Mouse (Mus musculus): ENCODE data around the gene Fbxo4. TPM values are rescaled to one million over a fixed set of nuclear protein-coding genes. Genes with fewer than 3 reads are reported as not detected.

Gene Fbxo4
- 10.0 and 17.2 TPM in 2 replicates for total RNA-seq (2014; fragmentation: Nextera tagmentation)
- total RNA-seq (2017) = 20.1 and 23.2 TPM in 2 replicates
- 1.4 and 2.1 TPM in 2 replicates for polyA plus RNA-seq (2012)

DNA sequence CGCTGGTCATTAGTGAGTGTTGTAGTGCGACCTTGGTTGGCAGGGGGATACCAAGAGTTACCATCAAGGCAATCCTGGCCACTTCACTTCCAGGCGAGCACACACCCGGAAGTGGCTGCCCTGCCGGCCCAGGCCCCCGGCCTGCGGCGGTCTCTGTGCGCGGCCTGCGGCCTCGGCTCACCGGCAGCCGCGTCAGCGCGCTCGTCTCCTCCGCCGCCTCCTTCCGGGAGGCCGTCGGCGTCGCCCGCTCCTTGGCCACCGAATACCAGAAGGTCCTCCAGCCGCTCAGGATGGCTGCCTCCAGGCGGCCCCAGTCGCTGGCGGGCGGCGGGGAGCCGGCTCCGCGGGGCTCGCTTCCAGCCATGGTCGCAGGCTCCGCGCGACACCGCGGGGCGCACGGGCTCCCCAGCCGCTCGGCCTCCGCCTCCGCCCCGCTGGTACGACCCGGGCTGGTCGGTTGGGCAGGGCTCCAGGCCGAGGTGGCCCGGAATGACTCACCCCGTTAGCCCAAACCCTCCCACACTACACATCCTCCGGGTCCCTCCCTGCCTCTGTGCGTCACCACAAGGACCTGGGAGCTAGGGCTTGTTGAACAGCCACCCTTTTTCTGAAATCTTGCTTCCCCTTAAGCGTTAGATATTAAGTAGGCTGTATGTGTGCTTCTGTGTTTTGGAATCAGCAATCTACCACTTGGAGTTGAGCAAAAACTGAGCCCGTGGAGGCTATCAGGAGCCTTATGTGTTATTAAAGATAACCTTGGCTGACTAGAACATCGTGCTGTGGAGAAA lies at the start of gene Fbxo4:
Fbxo4 (minus strand) TSS at position 513 of the 788 bp plus-strand sequence.
- ATAC-seq (ENCODE audit: extremely low read depth, insufficient number of reproducible peaks, low FRiP score, poor library complexity, severe bottlenecking) = peak; percentile 98
- Histone ChIP-seq H3K4me3 (ENCODE audit: low read depth, low read length) (peak within 1 kb of the TSS; percentile 75), H3K36me3 (replicated peaks) (peaks cover 23% of the 10 kb centered on the region), H3K9me3 (replicated peaks) (no peaks in the 10 kb centered on the region), H3K4me1 (ENCODE audit: insufficient read depth, low read depth, low read length) (peaks cover 17% of the 10 kb centered on the region), H3K27me3 (ENCODE audit: insufficient read depth, low read length) (no peaks in the 10 kb centered on the region)
- DNase-seq (ENCODE audit: low spot score) = peak; percentile 90
- TF ChIP-seq GATA2 (IDR thresholded peaks at IDR 0.05; ENCODE audit: borderline replicate concordance, low read depth, low read length) (no peak), GATA1 (IDR thresholded peaks at IDR 0.05; ENCODE audit: borderline replicate concordance, low read length) (no peak), TAL1 (conservative IDR thresholded peaks at IDR 0.05; ENCODE audit: low read depth, low read length) (no peak), CTCF (IDR thresholded peaks at IDR 0.05; ENCODE audit: low read depth, low read length) (no peak), POLR2AphosphoS5 (IDR thresholded peaks at IDR 0.05; ENCODE audit: insufficient replicate concordance, low read depth, low read length) (no peak)

DNA sequence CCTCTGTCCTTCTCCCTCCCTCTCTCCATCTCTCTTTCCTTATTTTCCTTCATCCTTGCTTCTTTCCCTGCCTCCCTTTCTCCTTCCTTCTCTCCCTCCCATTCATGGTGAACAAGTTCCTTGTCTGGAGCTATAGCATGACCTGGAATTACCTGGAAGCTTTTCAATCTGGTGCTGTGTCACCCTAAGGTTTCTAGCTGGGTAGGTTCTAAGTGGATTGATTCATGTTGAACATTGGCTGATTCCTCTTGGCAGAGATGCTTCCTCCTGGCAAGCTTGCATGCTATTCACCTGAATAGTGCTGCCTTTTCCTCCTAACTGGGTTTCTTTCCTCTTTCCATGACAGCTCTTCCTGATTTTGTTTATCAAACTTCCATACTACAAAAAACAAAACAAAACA lies 49.6 kb upstream of the Fbxo4 start:
- Histone ChIP-seq H3K4me3 (ENCODE audit: low read depth, low read length) (no peak overlapping the region), H3K36me3 (replicated peaks) (no peaks in the 10 kb centered on the region), H3K4me1 (ENCODE audit: insufficient read depth, low read depth, low read length) (peaks cover 15% of the 10 kb centered on the region), H3K27me3 (ENCODE audit: insufficient read depth, low read length) (peaks cover 15% of the 10 kb centered on the region), H3K9me3 (replicated peaks) (no peaks in the 10 kb centered on the region)
- TF ChIP-seq TAL1 (conservative IDR thresholded peaks at IDR 0.05; ENCODE audit: low read depth, low read length) (no peak), GATA1 (IDR thresholded peaks at IDR 0.05; ENCODE audit: borderline replicate concordance, low read length) (no peak), CTCF (IDR thresholded peaks at IDR 0.05; ENCODE audit: low read depth, low read length) (no peak), POLR2AphosphoS5 (IDR thresholded peaks at IDR 0.05; ENCODE audit: insufficient replicate concordance, low read depth, low read length) (no peak), GATA2 (IDR thresholded peaks at IDR 0.05; ENCODE audit: borderline replicate concordance, low read depth, low read length) (no peak)
- DNase-seq (ENCODE audit: low spot score) (no peak), ATAC-seq (ENCODE audit: extremely low read depth, insufficient number of reproducible peaks, low FRiP score, poor library complexity, severe bottlenecking) (no peak)

DNA sequence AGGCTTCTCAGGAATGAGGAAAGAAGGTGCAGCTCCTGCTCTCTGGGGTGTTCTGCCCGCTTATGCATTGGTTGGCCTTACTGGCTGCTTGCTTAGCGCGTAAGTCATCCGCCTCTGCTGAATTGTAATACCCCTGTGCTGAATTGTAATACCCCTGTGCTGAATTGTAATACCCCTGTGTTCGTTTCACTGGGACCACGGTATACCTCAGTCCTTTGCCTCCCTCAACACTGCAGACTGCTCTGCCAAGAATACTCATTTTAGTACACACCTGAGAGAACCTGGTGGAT lies 49.0 kb upstream of the Fbxo4 start:
- Histone ChIP-seq H3K36me3 (replicated peaks) (no peaks in the 10 kb centered on the region), H3K4me3 (ENCODE audit: low read depth, low read length) (no peak overlapping the region), H3K27me3 (ENCODE audit: insufficient read depth, low read length) (peaks cover 15% of the 10 kb centered on the region), H3K9me3 (replicated peaks) (no peaks in the 10 kb centered on the region), H3K4me1 (ENCODE audit: insufficient read depth, low read depth, low read length) (peaks cover 15% of the 10 kb centered on the region)
- TF ChIP-seq POLR2AphosphoS5 (IDR thresholded peaks at IDR 0.05; ENCODE audit: insufficient replicate concordance, low read depth, low read length) = no peak
- TF ChIP-seq CTCF (IDR thresholded peaks at IDR 0.05; ENCODE audit: low read depth, low read length) = no peak
- TF ChIP-seq GATA2 (IDR thresholded peaks at IDR 0.05; ENCODE audit: borderline replicate concordance, low read depth, low read length) = no peak
- no peak for TF ChIP-seq GATA1 (IDR thresholded peaks at IDR 0.05; ENCODE audit: borderline replicate concordance, low read length)
- TF ChIP-seq TAL1 (conservative IDR thresholded peaks at IDR 0.05; ENCODE audit: low read depth, low read length) = no peak
- DNase-seq (ENCODE audit: low spot score) (no peak), ATAC-seq (ENCODE audit: extremely low read depth, insufficient number of reproducible peaks, low FRiP score, poor library complexity, severe bottlenecking) (no peak)

DNA sequence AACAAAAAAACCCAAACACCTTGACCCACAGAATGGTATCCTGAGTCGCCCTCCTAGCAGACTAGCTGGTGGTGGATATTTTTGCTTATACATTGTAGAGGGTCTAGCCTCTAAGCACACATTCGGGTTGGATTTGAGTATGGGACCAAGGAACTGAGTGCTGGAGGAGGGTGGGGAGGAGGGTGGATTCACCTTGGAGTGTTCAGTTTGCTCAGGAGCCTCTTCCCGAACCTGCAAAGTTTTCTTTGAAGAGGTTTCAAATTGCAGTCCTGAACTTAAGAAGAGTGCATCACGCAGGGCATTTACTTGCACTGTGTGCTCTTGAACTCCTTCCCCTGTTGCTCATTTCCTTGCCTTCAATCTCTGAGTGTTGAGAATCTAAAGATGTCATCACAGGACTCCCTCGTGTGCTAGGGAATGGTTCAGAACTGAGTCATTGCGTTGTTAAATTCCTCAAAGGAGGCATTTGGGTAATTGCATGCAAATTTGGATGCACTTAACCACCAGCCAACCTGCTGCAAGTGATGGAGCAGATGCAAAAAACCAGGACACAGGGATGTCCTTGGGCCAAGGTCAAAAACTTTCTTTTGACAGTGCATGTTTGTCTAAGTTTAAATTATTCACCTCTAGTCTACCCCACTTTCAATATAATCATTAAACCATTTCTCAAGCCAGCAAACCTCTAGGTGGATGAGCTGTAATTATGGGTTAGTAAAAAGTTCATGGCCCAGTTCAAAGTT lies 48.5 kb upstream of the Fbxo4 start:
- Histone ChIP-seq H3K9me3 (replicated peaks) (no peaks in the 10 kb centered on the region), H3K4me1 (ENCODE audit: insufficient read depth, low read depth, low read length) (peaks cover 15% of the 10 kb centered on the region), H3K36me3 (replicated peaks) (no peaks in the 10 kb centered on the region), H3K4me3 (ENCODE audit: low read depth, low read length) (no peak overlapping the region; the same call in 1 of the 2 replicates), H3K27me3 (ENCODE audit: insufficient read depth, low read length) (peaks cover 19% of the 10 kb centered on the region)
- TF ChIP-seq POLR2AphosphoS5 (IDR thresholded peaks at IDR 0.05; ENCODE audit: insufficient replicate concordance, low read depth, low read length) (no peak), CTCF (IDR thresholded peaks at IDR 0.05; ENCODE audit: low read depth, low read length) (no peak), GATA2 (IDR thresholded peaks at IDR 0.05; ENCODE audit: borderline replicate concordance, low read depth, low read length) (no peak), GATA1 (IDR thresholded peaks at IDR 0.05; ENCODE audit: borderline replicate concordance, low read length) (no peak), TAL1 (conservative IDR thresholded peaks at IDR 0.05; ENCODE audit: low read depth, low read length) (no peak)
- no peak for ATAC-seq (ENCODE audit: extremely low read depth, insufficient number of reproducible peaks, low FRiP score, poor library complexity, severe bottlenecking)
- no peak for DNase-seq (ENCODE audit: low spot score)

DNA sequence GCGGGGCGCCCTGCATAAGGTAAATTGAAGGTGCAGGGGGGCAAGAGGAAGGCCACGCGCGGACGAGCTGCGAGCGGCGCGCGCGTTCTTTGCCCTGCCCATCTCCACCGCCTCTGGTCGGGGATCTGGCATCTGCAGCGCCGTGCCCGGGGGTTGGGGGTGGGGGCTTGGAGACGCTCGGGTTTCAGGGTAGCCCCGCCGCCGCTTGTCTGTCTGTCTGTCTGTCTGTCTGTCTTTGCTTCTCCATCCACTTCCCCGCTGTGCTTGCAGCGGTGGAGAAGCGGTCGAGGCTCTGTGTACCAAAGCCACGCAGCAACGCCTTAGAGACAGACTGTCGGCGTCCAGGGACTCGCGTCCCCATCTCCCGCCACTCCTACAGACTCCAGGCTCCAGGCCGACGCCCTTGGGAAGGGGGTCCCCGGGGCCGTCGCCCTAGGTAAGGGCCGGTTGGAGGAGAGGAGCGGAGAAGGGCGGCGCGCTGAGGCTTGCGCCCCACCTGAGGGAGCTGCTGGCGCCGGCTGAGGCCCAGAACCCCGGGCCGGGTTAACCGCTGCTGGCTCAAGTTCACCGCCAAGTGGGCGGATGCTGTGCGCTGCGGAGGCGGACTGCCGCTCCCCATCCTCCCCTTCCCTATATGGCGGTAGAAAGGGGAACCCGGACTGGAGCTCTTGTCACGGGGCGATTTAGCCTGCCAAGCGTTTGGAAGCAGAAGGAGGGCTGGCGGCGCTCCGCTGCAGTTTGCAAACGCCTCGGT lies 47.6 kb upstream of the Fbxo4 start:
- Histone ChIP-seq H3K4me3 (ENCODE audit: low read depth, low read length) (peak overlapping the region; percentile 71), H3K4me1 (ENCODE audit: insufficient read depth, low read depth, low read length) (peaks cover 15% of the 10 kb centered on the region), H3K36me3 (replicated peaks) (no peaks in the 10 kb centered on the region), H3K27me3 (ENCODE audit: insufficient read depth, low read length) (peaks cover 19% of the 10 kb centered on the region), H3K9me3 (replicated peaks) (no peaks in the 10 kb centered on the region)
- ATAC-seq (ENCODE audit: extremely low read depth, insufficient number of reproducible peaks, low FRiP score, poor library complexity, severe bottlenecking) (peak; percentile 67), DNase-seq (ENCODE audit: low spot score) (peak; percentile 26)
- TF ChIP-seq GATA1 (IDR thresholded peaks at IDR 0.05; ENCODE audit: borderline replicate concordance, low read length) (no peak), POLR2AphosphoS5 (IDR thresholded peaks at IDR 0.05; ENCODE audit: insufficient replicate concordance, low read depth, low read length) (no peak), TAL1 (conservative IDR thresholded peaks at IDR 0.05; ENCODE audit: low read depth, low read length) (no peak)

Data from G1E (cell line).